Mouse (Mus musculus): Measurements from ENCODE around the gene Mrgpra2a.
"Not testable (repeated sequence)": the region's sequence is repeated elsewhere in the genome, so short reads cannot be mapped to it uniquely, and the experiment has no call there.

Gene Mrgpra2a

DNA sequence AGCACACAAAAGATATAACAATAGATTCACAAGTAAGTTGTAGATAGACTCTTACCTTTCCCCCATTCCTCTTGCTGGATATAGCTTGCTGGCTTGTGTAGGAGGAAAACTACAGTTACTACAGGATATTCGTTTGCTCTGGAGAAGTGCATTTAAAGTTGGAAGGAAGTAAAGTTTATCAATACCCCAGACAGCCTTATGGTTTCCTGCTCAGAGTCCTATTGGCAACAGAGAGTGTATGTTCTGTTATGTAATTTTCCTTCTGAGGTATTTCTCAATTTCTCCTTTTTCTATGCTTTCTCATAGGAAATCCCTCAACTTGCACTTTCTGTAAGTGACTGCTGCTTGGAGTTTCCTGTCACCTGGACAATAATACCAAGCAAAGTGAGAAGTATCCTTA, at the start of gene Mrgpra2a:
TSS of gene Mrgpra2a (minus strand) at position 125 of the 400 bp plus-strand sequence.
- DNase-seq (ENCODE audit: low read depth, low spot score): not testable (repeated sequence)

- not testable (repeated sequence) for DNase-seq (ENCODE audit: low read depth, low spot score)
Measured at GRCm38 (mm10) chr7:47491266-47491665, 39.3 kb upstream of the Mrgpra2a start.

- not testable (repeated sequence) for DNase-seq (ENCODE audit: low read depth, low spot score)
Measured at GRCm38 (mm10) chr7:47489438-47489837, 37.5 kb upstream of the Mrgpra2a start.

- not testable (repeated sequence) for DNase-seq (ENCODE audit: low read depth, low spot score)
Measured at GRCm38 (mm10) chr7:47483181-47483580, 31.2 kb upstream of the Mrgpra2a start.

- DNase-seq (ENCODE audit: low read depth, low spot score): not testable (repeated sequence)
Measured at GRCm38 (mm10) chr7:47473904-47474303, 22.0 kb upstream of the Mrgpra2a start.

GRCm38 (mm10) chr7:47465278-47465981, 13.5 kb upstream of the Mrgpra2a start:
- DNase-seq (ENCODE audit: low read depth, low spot score): not testable (repeated sequence)

DNA sequence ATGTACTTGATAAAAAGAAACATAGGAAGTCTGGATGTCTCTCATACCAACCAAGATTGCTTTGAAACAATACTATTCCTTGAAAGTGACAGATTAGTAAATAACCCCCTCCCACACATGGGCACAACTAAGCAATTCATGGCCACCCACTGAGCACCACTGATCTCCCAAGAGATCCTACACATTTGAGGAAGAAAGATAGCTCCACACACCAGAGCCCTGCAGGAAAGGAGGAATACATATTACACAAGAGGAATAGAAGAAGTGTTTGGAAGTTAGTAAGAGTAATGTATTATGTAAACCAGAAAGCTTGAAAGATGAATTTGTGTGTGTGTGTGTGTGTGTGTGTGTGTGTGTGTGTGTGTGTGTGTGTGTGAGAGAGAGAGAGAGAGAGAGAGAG, 6.2 kb downstream of the Mrgpra2a start:
- not testable (repeated sequence) for DNase-seq (ENCODE audit: low read depth, low spot score)

GRCm38 (mm10) chr7:47436463-47436862, 15.5 kb downstream of the Mrgpra2a start:
- DNase-seq (ENCODE audit: low read depth, low spot score): not testable (repeated sequence)

DNA sequence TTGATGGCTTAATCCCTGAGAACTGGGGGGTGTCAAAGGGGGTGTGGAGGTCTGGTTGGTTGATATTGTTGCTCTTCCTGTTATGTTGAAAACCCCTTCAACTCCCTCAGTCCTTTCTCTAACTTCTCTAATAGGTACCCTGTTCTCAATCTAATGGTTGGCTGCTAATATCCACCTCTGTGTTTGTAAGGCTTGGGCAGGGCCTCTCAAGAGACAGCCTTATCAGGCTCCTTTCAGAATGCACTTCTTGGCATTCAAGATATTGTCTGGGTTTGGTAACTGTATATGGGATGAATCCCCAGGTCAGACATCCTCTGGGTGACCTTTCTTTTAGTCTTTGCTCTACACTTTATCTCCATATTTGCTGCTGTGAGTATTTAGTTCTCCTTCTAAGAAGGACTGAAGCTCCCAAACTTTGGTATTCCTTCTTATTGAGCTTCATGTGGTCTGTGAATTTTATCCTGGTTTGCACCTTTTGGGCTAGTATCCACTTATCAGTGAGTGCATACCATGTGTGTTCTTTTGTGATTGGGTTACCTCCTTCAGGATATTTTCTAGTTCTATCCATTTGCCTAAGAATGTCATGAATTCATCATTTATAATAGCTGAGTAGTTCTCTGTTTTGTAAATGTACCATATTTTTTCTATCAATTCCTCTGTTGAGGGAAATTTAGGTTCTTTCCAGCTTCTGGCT, 24.0 kb downstream of the Mrgpra2a start:
- not testable (repeated sequence) for DNase-seq (ENCODE audit: low read depth, low spot score)

GRCm38 (mm10) chr7:47410602-47411001, 41.3 kb downstream of the Mrgpra2a start:
- no peak for DNase-seq (ENCODE audit: low read depth, low spot score)

GRCm38 (mm10) chr7:47409545-47409944, 42.4 kb downstream of the Mrgpra2a start:
- DNase-seq (ENCODE audit: low read depth, low spot score): no peak

- DNase-seq (ENCODE audit: low read depth, low spot score): no peak
Measured at GRCm38 (mm10) chr7:47401125-47401524, 50.8 kb downstream of the Mrgpra2a start.
